Mouse (Mus musculus) heart, embryonic 10.5 days (tissue): Measurements from ENCODE around the gene Svs2. TPM values are rescaled to one million over a fixed set of nuclear protein-coding genes. Genes with fewer than 3 reads are reported as not detected.
"Not testable (repeated sequence)": the region's sequence is repeated elsewhere in the genome, so short reads cannot be mapped to it uniquely, and the experiment has no call there.

Source experiments
- DNase-seq: peaks from one replicate; pipeline ENCODE4 v3.0.0-alpha.2; 2017; ENCODE audit warnings: low spot score
- H3K27ac ChIP-seq: fragments of 300-500 bp; sonication (generic); 2 replicates; pipeline ENCODE4 v1.5.1; 2016; ENCODE audit warnings: mild to moderate bottlenecking
- H3K27me3 ChIP-seq: fragments of 300-500 bp; sonication (generic); 2 replicates; pipeline ENCODE4 v1.6.1; 2016; ENCODE audit warnings: mild to moderate bottlenecking; ENCODE audit not compliant: poor library complexity, insufficient read depth, severe bottlenecking
- H3K36me3 ChIP-seq: fragments of 300-500 bp; sonication (generic); 2 replicates; pipeline ENCODE4 v1.6.1; 2016; ENCODE audit warnings: mild to moderate bottlenecking, moderate library complexity
- H3K4me1 ChIP-seq: fragments of 300-500 bp; sonication (generic); 2 replicates; pipeline ENCODE4 v1.6.1; 2016; ENCODE audit warnings: mild to moderate bottlenecking
- H3K4me3 ChIP-seq: fragments of 300-500 bp; sonication (generic); 2 replicates; pipeline ENCODE4 v1.5.1; 2016; ENCODE audit warnings: mild to moderate bottlenecking, moderate library complexity
- H3K9me3 ChIP-seq: fragments of 300-500 bp; sonication (generic); 2 replicates; pipeline ENCODE4 v1.6.1; 2016; ENCODE audit warnings: mild to moderate bottlenecking, moderate library complexity
- whole genome bisulfite sequencing: fragments of 180-500 bp; shearing (Covaris S2); methylation state at CpG from one replicate; pipeline ENCODE4 v1.1.7; 2016; 5-methylcytosine and 5-hydroxymethylcytosine counted together
- polyA plus RNA-seq: library from polyadenylated mRNA; unstranded; fragments of >200 nt; fragmentation: Nextera tagmentation; extraction: Ambion mirVana; gene quantifications from 2 replicates; pipeline ENCODE4 v1.2.1, GENCODE M21; 2016

Svs2 gene
- polyA plus RNA-seq = not detected in 2 replicates

- H3K27me3 ChIP-seq = no peaks in the 10 kb centered on the region
- no peak within 1 kb of the TSS for H3K27ac ChIP-seq
- no peak for DNase-seq
- no peak within 1 kb of the TSS for H3K4me3 ChIP-seq
- 73% methylated on average over 3 of the region's 3 CpGs for WGBS
- H3K4me1 ChIP-seq = no peaks in the 10 kb centered on the region
- H3K9me3 ChIP-seq = no peaks in the 10 kb centered on the region
- no peaks in the 10 kb centered on the region for H3K36me3 ChIP-seq
These were observed at the start of gene Svs2 for GRCm38 (mm10) chr2:164238366-164238765. Gene Svs2, minus strand, starts transcription at chr2:164238466.

GRCm38 (mm10) chr2:164278359-164278758 lies 40.1 kb upstream of the Svs2 start, which contains the start of gene Svs4:
Gene Svs4, minus strand, starts transcription at chr2:164278459.
- Histone ChIP-seq H3K4me3 (no peak within 1 kb of the TSS), H3K9me3 (no peaks in the 10 kb centered on the region), H3K27me3 (no peaks in the 10 kb centered on the region), H3K36me3 (no peaks in the 10 kb centered on the region), H3K27ac (no peak within 1 kb of the TSS), H3K4me1 (no peaks in the 10 kb centered on the region)
- WGBS = 91% methylated on average over 4 of the region's 4 CpGs
- DNase-seq = no peak

GRCm38 (mm10) chr2:164256540-164256939 lies 18.3 kb upstream of the Svs2 start, which contains the start of gene Svs3b:
Gene Svs3b, minus strand, starts transcription at chr2:164256640.
- DNase-seq, H3K27me3 ChIP-seq, H3K36me3 ChIP-seq, H3K9me3 ChIP-seq, H3K4me1 ChIP-seq, H3K27ac ChIP-seq, H3K4me3 ChIP-seq: not testable (repeated sequence)
- 62% methylated on average over 1 of the region's 1 CpGs for WGBS

GRCm38 (mm10) chr2:164232671-164233070 lies 5.6 kb downstream of the Svs2 start:
- H3K27ac ChIP-seq = no peak overlapping the region
- no peaks in the 10 kb centered on the region for H3K27me3 ChIP-seq
- no peaks in the 10 kb centered on the region for H3K36me3 ChIP-seq
- no peak for DNase-seq
- 81% methylated on average over 8 of the region's 8 CpGs for WGBS
- no peaks in the 10 kb centered on the region for H3K4me1 ChIP-seq
- no peaks in the 10 kb centered on the region for H3K9me3 ChIP-seq
- no peak overlapping the region for H3K4me3 ChIP-seq

- H3K27me3 ChIP-seq = no peaks in the 10 kb centered on the region
- 83% methylated on average over 8 of the region's 8 CpGs for WGBS
- no peak for DNase-seq
- no peak overlapping the region for H3K27ac ChIP-seq
- no peaks in the 10 kb centered on the region for H3K36me3 ChIP-seq
- H3K9me3 ChIP-seq = no peaks in the 10 kb centered on the region
- no peaks in the 10 kb centered on the region for H3K4me1 ChIP-seq
- H3K4me3 ChIP-seq = no peak overlapping the region
These were observed 9.8 kb downstream of the Svs2 start for GRCm38 (mm10) chr2:164228361-164229070.

GRCm38 (mm10) chr2:164221522-164221921 lies 16.7 kb downstream of the Svs2 start, which contains the start of gene Wfdc15b:
Gene Wfdc15b, minus strand, starts transcription at chr2:164221660.
- DNase-seq = no peak
- WGBS = 79% methylated on average over 11 of the region's 11 CpGs

GRCm38 (mm10) chr2:164219295-164219694 lies 19.0 kb downstream of the Svs2 start:
- Histone ChIP-seq H3K27ac (no peak overlapping the region), H3K27me3 (no peaks in the 10 kb centered on the region), H3K4me3 (no peak overlapping the region), H3K36me3 (no peaks in the 10 kb centered on the region), H3K9me3 (no peaks in the 10 kb centered on the region), H3K4me1 (no peaks in the 10 kb centered on the region)
- 84% methylated on average over 9 of the region's 9 CpGs for WGBS
- DNase-seq = no peak

More at GRCm38 (mm10) chr2:164221522-164221921, 16.7 kb downstream of the Svs2 start, which contains the start of gene Wfdc15b:
- H3K9me3 ChIP-seq = no peaks in the 10 kb centered on the region
- no peak within 1 kb of the TSS for H3K4me3 ChIP-seq
- no peaks in the 10 kb centered on the region for H3K27me3 ChIP-seq
- H3K36me3 ChIP-seq = no peaks in the 10 kb centered on the region
- no peaks in the 10 kb centered on the region for H3K4me1 ChIP-seq
- H3K27ac ChIP-seq = no peak within 1 kb of the TSS

GRCm38 (mm10) chr2:164212711-164213110 lies 25.6 kb downstream of the Svs2 start:
- H3K4me1 ChIP-seq = no peaks in the 10 kb centered on the region
- no peaks in the 10 kb centered on the region for H3K9me3 ChIP-seq
- no peak for DNase-seq
- H3K4me3 ChIP-seq = no peak overlapping the region
- no peaks in the 10 kb centered on the region for H3K27me3 ChIP-seq
- no peak overlapping the region for H3K27ac ChIP-seq
- WGBS = 86% methylated on average over 5 of the region's 5 CpGs
- no peaks in the 10 kb centered on the region for H3K36me3 ChIP-seq

- H3K4me3 ChIP-seq = no peak overlapping the region
- H3K27me3 ChIP-seq = no peaks in the 10 kb centered on the region
- H3K36me3 ChIP-seq = no peaks in the 10 kb centered on the region
- no peak for DNase-seq
- H3K9me3 ChIP-seq = no peaks in the 10 kb centered on the region
- H3K27ac ChIP-seq = no peak overlapping the region
- no peaks in the 10 kb centered on the region for H3K4me1 ChIP-seq
- 82% methylated on average over 4 of the region's 4 CpGs for WGBS
These were observed 27.4 kb downstream of the Svs2 start for GRCm38 (mm10) chr2:164210892-164211291.

GRCm38 (mm10) chr2:164206676-164207075 lies 31.6 kb downstream of the Svs2 start:
- no peaks in the 10 kb centered on the region for H3K36me3 ChIP-seq
- H3K4me1 ChIP-seq = no peaks in the 10 kb centered on the region
- H3K27ac ChIP-seq = no peak overlapping the region
- DNase-seq = no peak
- WGBS = 70% methylated on average over 4 of the region's 4 CpGs
- no peaks in the 10 kb centered on the region for H3K27me3 ChIP-seq
- no peak overlapping the region for H3K4me3 ChIP-seq
- no peaks in the 10 kb centered on the region for H3K9me3 ChIP-seq

GRCm38 (mm10) chr2:164206011-164206410 lies 32.3 kb downstream of the Svs2 start:
- not testable (repeated sequence) for H3K9me3 ChIP-seq, H3K4me1 ChIP-seq, H3K36me3 ChIP-seq, H3K27me3 ChIP-seq, H3K27ac ChIP-seq, H3K4me3 ChIP-seq, DNase-seq
- 88% methylated on average over 10 of the region's 10 CpGs for WGBS

GRCm38 (mm10) chr2:164199626-164200327 lies 38.5 kb downstream of the Svs2 start, which contains the start of gene Wfdc15a:
Gene Wfdc15a, minus strand, starts transcription at chr2:164200130.
- Histone ChIP-seq H3K27ac (no peak within 1 kb of the TSS), H3K9me3 (no peaks in the 10 kb centered on the region), H3K4me1 (no peaks in the 10 kb centered on the region), H3K4me3 (no peak within 1 kb of the TSS), H3K27me3 (no peaks in the 10 kb centered on the region), H3K36me3 (no peaks in the 10 kb centered on the region)
- WGBS = 81% methylated on average over 20 of the region's 20 CpGs
- peak; percentile 62 for DNase-seq

- DNase-seq = peak; percentile 42
These were observed 41.6 kb downstream of the Svs2 start for GRCm38 (mm10) chr2:164196700-164196990.

More at GRCm38 (mm10) chr2:164196700-164196990, 41.6 kb downstream of the Svs2 start:
- H3K4me1 ChIP-seq = no peaks in the 10 kb centered on the region
- WGBS = 85% methylated on average over 5 of the region's 5 CpGs
- H3K4me3 ChIP-seq = no peak overlapping the region
- no peak overlapping the region for H3K27ac ChIP-seq
- no peaks in the 10 kb centered on the region for H3K27me3 ChIP-seq
- no peaks in the 10 kb centered on the region for H3K36me3 ChIP-seq
- no peaks in the 10 kb centered on the region for H3K9me3 ChIP-seq
